Mouse (Mus musculus) thymus, adult 18-20 months (tissue): ENCODE measurements around the gene Hmcn1.

Experiments
- DNase-seq, 2 experiments: peaks; one replicate each; pipeline ENCODE4 v3.0.0; 2022; ENCODE audit warnings: mixed read lengths in 2 of 2

Gene Hmcn1

GRCm38 (mm10) chr1:150775742-150776141 is 217.5 kb downstream of the Hmcn1 start:
- DNase-seq: no peak

GRCm38 (mm10) chr1:150772958-150773357 is 220.3 kb downstream of the Hmcn1 start:
- no peak for DNase-seq

- DNase-seq: no peak
Observed at GRCm38 (mm10) chr1:150770948-150771521, 222.2 kb downstream of the Hmcn1 start.

DNA sequence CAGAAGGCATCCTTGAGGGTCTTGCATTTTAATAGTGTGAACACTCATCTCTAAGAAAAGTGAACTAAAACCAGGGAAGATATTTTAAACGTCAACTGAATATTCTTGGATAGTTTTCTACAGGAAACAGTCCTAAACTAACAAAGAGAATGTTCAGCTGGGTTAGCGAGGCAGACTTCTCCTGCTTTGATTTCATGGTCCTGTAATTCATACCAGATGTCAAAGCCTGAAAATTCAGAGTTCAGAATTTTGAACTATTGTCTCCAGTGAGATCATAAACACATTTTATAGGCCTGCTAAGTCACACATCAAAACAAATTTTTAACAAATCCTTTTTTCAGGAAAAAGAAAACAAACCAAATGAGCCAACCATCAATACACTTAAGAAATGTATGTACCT is 223.4 kb downstream of the Hmcn1 start:
- DNase-seq: no peak

DNA sequence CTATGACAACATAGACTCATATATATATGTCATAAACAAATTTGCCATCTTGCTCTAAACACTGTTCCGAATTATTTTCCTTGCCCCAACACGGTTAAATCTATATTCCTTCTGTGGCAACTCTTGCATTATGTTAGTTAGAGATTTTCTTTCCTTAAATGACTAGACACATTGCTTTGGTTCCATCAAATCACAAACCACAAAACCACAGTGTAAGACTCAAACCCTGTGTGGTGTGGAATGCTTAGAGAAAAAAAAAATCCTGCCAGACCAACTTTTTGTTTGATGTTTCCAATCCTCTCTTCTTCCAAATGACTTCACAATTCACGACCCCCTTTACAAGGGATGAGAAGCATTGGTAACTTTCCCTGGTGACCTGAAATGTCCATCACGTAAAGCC is 231.6 kb downstream of the Hmcn1 start:
- no peak for DNase-seq

DNA sequence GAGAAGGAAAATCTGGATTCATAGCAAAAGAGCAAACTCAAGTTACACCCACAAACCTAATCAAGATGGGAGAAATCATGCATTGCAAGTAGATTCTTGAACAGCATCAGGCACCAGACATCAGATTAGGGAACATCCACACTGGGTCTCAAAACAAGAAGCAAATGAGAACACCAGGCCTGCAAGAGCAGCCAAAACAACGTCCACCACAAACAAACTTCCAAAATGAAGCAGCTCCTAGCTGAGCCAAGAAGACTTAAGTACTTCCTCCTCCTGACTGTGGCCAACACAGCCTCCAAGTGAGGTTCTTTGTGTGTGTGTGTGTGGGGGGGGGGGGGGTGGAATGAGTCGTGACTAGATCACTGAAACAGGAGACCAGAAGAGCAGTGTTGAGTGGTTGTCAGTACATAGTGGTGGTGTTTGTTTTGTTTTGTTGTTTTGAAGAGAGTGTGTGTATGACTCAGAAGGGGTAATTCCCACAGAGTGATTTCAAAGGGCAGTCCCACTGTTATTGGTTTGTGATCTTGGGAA is 232.4 kb downstream of the Hmcn1 start:
- DNase-seq: no peak

- no peak for DNase-seq
Observed at GRCm38 (mm10) chr1:150759476-150760079, 233.7 kb downstream of the Hmcn1 start.

GRCm38 (mm10) chr1:150753920-150754319 is 239.3 kb downstream of the Hmcn1 start:
- DNase-seq: no peak

GRCm38 (mm10) chr1:150748783-150749182 is 244.5 kb downstream of the Hmcn1 start:
- no peak for DNase-seq

- DNase-seq: no peak
Observed at GRCm38 (mm10) chr1:150747771-150748170, 245.5 kb downstream of the Hmcn1 start.

GRCm38 (mm10) chr1:150743097-150743843 is 250.0 kb downstream of the Hmcn1 start:
- no peak for DNase-seq

GRCm38 (mm10) chr1:150742376-150743087 is 250.7 kb downstream of the Hmcn1 start:
- DNase-seq: no peak

- no peak for DNase-seq
Observed at GRCm38 (mm10) chr1:150711438-150711837, 281.8 kb downstream of the Hmcn1 start.

GRCm38 (mm10) chr1:150706502-150706901 is 286.7 kb downstream of the Hmcn1 start:
- DNase-seq: no peak

GRCm38 (mm10) chr1:150697749-150698148 is 295.5 kb downstream of the Hmcn1 start:
- no peak for DNase-seq

DNA sequence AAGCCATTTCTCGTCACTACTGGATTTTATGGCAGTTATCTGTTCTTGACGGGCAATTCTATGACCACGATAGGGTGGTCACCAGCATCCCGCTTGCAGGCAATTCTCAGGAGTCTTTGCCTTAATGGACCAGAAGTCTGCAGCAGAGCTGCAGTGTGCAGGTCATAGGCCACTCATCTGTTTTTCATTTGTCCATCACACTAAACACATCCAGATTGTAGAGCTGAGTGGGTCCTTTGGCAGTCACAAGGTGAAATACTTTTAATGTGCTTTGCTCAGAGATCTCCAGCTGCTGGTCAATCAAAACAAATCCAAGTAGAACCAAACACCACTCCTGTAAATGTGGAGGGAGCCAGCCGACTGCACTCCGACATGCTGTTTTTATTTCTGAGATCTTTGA is 311.2 kb downstream of the Hmcn1 start:
- no peak for DNase-seq

DNA sequence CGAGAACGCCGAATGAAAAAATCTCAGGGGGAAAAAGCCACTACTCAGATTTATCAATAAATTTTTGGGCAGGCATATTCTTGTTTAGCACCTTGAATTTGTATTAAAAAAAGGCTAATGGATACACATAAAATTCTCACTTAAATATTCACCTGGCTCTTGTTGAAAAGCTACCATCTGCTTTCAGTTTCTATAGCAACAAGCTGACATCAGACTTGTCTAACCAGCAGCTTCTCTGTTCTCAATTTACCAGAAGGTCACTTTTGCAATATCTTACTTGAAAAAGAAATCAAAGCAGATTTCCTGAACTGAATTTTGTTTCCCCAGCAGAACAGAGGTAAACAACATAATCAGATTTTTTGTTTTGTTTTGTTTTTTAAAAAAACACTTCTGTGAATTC is 311.8 kb downstream of the Hmcn1 start:
- DNase-seq: no peak

GRCm38 (mm10) chr1:150681006-150681405 is 312.2 kb downstream of the Hmcn1 start:
- DNase-seq: no peak

GRCm38 (mm10) chr1:150680345-150680744 is 312.9 kb downstream of the Hmcn1 start:
- no peak for DNase-seq

DNA sequence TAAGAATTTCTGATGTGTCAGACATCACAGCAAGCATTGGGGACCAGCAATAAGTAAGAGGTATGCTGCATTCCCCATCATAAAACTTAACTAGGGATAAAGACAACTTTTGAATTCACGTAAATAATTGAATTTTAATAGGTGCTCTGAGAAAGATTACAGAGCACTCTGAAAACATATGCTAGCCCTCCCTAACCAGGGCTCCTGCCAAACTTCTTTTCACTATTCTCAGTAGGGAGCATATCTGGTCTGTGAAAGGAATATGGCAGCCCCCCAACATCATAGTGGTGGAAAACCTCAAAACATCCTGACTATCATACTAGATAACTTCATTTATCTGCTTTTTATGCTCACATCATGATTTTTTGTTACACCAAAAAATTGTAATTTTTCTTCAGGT is 347.9 kb downstream of the Hmcn1 start:
- DNase-seq: no peak

GRCm38 (mm10) chr1:150639522-150639921 is 353.7 kb downstream of the Hmcn1 start:
- DNase-seq: no peak

GRCm38 (mm10) chr1:150632506-150632905 is 360.7 kb downstream of the Hmcn1 start:
- DNase-seq: no peak

DNA sequence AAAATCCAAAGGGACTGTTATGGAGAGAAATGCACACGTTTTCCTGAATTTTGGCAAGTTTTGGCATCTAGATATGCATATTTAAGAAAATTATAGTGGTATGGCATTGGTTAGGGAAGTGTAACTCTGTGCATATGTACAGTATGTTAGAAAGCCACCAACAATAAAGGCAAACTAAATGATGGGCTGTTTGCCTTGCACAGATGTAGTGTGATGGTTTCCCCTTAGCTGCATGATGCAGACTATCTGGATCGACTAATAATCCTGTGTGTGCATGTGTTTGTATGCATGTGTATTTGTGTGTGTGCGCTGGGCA is 361.4 kb downstream of the Hmcn1 start:
- DNase-seq: no peak
